Mouse (Mus musculus) adipocyte (in vitro differentiated cells): ENCODE data around the gene Angptl6.
A peak's percentile ranks its signal among the peaks of the same experiment; 100 is the strongest.

Experiments
- DNase-seq: peaks from one replicate; pipeline ENCODE4 v3.0.0-alpha.2; 2016; ENCODE audit warnings: low spot score

The Angptl6 gene

DNA sequence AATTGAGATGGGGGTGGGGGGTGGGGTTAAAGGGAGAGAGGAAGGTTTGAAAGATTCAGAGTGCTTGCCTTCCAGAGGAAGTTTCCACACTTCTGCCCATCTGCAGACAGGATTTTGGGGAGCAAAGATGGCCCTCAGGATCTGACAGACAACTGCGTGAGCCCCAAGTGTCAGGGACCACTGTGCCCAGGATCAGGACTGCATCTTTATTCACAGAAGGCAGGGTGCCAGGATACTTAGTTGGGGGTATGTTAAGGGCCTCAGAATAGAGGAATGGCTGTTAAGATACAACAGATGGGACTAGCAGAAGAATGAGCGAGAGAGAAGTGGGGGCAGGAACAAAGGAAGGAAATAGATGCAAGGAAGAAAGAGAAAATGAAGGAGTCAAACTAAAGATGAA lies 7.0 kb upstream of the Angptl6 start:
- DNase-seq, result no peak

- DNase-seq, result no peak
These were observed 839 bp downstream of the Angptl6 start for GRCm38 (mm10) chr9:20878710-20879065.

DNA sequence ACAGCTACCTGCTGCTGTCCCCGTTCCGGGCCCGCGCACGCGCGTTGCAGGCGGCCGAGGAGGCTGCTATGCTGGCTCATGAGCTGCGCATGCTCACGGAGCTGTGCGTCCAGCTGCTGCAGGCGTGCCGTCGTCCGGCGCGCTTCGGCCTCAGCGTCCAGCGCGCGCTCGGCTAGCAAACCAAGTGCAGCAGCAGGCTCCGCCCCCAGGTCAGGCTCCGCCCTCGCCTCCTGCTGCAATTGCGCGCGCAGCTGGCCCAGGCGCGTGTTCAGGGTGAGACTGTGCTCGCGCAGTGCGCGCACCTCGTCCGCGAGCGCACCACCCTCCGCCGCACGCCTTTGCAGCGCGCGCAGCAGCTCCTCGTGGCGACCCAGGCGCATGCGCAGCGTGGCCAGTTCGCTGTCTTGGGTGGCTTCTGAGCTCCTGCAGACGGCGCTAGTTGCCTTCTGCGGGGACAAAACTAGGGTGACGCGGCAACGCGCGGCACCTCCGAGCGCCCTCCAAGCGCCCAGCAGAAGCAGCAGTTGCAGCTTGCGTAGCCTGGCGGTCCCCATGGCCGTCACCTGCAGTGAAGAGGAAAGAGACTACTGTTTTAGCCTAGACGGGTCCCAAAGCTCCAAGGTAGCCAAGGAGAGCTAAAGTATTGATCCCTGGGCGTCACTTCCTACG lies 1.4 kb downstream of the Angptl6 start:
- DNase-seq, result peak; percentile 98

DNA sequence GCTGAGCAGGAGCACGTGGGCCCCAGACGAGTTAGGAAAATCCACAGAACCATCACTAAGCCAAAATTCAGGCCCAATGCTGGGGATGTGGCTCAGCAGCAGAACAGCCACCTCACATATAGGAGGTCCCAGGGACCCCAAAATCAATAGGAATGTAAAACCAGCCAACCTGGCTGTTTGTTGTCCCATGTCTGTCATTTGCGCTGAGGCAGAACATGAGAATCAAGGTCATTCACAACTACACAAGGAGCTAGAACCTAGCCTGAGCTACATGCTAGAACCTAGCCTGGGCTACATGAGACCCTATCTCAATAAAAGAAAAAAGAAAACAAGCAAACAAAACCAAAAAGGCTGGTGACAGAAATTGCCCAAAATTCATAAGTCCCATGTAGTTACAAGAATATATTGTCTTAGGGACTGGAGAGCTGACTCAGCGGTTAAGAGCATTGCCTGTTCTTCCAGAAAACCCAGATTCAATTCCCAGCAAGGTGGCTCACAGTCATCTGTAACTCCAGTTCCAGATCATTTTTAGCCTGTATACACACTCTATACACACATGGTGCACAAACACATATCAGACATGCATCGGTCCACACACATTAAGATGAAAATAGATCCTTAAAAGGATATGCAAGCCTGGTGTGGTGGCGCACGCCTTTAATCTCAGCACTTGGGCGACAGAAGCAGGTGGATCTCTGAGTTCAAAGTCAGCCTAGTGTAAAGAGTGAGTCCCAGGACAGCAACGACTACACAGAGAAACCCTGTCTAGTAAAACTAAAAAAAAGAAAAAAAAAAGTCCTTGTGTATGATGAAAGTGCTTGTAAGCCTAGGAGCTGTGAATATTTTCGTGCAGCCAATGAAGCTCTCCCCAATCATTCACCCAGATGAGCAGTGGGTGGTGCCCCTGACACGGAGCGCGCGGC lies 2.1 kb downstream of the Angptl6 start:
- DNase-seq, result no peak

DNA sequence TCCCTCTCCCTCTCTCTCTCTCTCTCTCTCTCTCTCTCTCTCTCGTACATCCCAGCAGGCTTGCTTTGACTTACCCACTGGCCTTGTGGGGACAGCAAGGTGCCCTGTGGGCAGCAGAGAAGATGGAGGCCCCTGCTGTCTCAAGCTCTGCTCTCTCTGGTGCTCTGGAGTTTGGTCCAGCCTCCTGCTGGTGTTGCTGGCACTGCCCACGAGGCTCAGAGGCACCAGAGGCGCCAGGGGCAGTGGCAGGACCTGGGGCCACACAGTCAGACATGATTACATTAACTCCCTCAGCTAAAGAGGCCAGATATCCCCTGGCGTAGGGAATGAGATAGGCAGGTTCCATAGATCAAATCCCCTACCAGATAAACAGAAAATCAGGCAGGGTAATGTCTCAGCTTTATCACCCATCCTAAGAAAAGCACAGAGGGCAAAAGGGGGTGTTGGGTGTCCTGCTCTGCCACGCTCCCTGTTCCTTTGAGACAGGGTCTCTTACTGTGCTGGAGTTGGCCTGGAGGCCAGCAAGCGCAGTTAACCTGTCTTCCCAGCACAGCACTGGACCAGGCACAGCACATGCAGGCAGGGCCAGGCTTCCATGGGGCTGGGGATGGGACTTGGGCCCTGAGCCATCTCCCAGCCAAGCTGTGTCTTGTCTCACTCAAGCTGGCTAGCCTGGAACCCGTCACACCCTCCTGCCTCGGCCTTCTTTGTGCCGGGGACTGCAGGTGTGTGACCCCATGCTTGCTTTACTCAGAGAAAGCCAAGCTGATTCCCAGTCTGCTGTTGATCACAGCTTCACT lies 3.0 kb downstream of the Angptl6 start:
- no peak for DNase-seq

- no peak for DNase-seq
These were observed 4.3 kb downstream of the Angptl6 start for GRCm38 (mm10) chr9:20875021-20875790.

DNA sequence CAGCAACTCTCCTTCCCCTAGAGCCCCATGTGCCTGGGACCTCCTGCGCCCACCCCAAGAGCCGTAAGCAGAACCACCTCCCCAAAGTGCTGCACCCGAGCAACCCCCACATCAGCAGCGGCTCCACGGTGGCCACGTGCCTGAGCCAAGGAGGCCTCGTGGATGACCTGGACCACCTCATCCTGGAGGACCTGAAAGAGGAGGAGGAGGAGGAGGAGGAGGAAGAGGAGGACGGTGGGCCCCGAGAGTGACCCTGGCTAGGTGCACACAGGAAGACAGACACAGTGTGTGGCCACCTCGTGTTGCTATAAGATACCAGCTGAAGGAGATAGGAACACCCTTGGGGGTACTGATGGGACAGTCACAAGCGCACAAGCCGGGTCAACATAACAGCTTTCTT lies 6.0 kb downstream of the Angptl6 start:
- no peak for DNase-seq

- DNase-seq, result no peak
These were observed 6.5 kb downstream of the Angptl6 start for GRCm38 (mm10) chr9:20872991-20873390.

GRCm38 (mm10) chr9:20870211-20871173 lies 9.0 kb downstream of the Angptl6 start:
- DNase-seq, result no peak

DNA sequence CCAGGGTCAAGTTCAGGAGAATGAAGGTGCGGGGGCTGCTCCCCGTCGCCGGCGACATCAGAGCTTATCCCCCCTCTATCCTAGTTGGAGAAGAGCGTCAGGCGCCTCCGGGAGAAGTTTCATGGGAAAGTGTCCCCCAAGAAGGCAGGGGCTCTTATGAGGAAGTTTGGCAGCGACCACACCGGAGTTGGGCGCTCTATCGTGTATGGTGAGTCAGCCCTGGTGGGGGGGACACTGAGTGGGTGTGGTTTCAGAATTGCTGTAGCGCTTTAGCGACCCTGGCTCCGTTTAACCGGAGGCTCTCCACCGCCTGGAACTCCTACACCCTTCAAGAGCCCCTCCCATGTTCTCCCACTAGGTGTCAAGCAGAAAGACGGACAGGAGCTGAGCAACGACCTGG lies 10.3 kb downstream of the Angptl6 start:
- DNase-seq, result no peak

DNA sequence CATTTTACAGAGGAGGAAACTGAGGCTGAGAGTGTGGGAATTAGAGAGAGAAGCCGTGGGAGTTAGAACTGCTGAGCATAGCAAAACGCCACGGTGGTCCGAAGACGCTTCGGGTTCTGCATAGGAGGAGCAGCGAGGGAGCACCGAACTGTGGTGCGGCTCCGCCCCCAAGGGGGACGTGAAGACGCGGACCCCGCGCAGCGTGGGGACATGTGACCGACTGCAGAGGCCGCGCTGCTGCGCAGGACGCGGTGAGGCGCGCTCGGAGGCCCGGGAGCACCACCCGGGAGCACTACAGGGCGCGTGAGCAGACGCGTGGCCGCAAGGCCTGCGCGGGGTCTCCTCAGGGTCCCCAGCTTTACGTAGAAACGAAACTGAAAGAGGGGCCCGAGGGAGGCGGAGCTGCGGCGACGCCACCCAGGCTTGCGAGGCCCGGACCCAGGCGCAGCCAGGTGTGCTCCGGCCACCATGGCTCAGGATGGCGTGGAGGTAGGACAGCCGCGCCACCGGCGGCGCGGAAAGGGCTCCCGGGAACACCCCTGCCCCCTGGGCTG lies 11.0 kb downstream of the Angptl6 start, which contains the start of gene A230050P20Rik:
Gene A230050P20Rik (plus strand): TSS at position 195 of the 554 bp plus-strand sequence.
- no peak for DNase-seq

DNA sequence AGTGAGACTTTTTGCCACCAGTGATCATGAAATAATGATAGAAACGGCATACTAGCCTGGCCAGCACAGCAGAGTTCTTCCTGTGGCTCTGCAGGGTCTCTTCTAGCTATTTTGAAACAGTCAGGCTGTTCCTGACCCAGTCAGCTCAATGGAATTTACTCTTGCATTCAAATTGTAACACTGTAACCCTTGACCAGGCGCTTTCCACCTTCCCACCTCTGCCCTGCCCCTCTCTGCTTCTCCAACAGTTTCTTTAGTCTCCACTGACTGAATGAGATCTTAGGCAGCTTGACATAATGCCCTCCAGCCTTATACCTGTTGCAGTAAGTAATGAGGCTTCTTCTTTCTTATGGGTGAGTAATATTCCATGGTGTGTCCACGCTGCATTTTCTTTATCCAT lies 12.6 kb downstream of the Angptl6 start:
- no peak for DNase-seq

DNA sequence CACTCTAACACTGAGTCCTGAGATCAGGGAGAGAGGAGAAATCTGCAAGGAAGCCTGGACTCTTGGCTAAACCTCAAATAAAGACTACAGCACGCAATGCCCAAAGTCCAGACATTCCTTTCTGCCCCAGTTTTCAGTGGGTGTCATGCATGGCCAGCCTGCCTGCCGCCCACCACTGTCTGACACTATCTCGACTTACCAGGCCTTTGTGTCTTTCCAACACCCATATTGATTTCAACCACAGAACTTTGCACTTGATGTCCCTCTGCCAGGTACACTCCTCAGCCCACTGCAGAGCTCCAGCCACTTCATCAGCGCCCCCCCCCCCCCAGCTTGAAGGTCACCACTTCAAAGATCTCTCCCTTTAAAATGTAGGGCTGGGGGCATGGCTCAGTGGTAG lies 17.3 kb downstream of the Angptl6 start:
- DNase-seq, result no peak

DNA sequence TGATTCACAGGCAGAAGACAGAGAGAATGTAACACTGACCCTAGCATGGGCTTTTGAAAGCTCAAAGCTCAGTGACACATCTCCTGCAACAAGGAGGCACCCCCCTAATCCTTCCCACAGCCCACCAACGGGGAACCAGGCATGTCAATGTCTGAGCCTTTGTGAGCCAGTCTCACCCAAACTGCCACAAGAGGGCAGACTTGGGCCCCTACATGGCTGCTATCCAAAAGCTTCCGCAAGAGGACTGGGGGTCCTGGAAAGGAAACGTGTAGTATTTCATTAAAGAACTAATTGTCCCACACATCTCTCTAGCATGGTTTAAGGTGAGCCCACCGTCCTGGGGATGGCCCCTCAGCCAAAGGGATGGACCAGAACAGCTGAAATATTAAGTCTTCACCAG lies 17.7 kb downstream of the Angptl6 start:
- DNase-seq, result no peak

- DNase-seq, result no peak
These were observed 19.6 kb downstream of the Angptl6 start for GRCm38 (mm10) chr9:20859926-20860325.

- peak; percentile 78 for DNase-seq
These were observed 22.4 kb downstream of the Angptl6 start for GRCm38 (mm10) chr9:20857131-20857530.

DNA sequence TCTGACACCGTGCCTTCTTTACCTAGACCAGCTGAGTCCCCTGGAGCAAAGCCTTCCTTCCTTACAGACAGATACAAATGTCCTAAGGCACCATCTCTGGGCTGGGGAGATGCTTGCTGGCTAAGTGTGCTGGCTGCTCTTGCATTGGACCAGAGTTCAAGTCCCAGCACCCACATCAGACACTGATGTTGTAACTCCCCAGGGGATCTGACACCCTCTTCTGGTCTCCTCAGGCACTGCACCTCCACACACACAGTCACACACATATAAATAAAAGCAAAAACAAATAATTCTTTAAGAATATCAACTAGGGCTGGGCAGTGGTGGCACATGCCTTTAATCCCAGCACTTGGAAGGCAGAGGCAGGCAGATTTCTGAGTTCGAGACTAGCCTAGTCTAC lies 29.3 kb downstream of the Angptl6 start:
- no peak for DNase-seq

DNA sequence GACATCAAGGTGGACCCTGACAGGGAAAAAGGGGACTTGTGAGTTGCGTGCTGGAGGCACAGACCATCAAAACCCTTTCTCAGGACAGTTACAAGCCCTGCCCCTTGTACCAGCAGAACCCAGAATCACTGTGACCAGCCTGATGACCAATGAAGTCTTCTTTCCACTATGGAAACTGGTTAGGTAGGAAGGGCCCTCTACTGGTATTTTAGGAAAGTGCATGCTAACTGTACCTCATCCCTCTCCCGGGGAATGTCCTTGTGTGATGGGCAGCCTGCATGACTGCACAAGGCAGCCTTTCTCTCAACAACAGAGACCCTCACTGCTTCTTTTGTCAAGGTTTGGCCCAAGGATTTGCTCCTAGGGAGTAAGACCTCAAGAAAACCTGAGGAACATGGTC lies 36.9 kb downstream of the Angptl6 start:
- peak; percentile 67 for DNase-seq

- no peak for DNase-seq
These were observed 37.3 kb downstream of the Angptl6 start for GRCm38 (mm10) chr9:20842211-20842610.

DNA sequence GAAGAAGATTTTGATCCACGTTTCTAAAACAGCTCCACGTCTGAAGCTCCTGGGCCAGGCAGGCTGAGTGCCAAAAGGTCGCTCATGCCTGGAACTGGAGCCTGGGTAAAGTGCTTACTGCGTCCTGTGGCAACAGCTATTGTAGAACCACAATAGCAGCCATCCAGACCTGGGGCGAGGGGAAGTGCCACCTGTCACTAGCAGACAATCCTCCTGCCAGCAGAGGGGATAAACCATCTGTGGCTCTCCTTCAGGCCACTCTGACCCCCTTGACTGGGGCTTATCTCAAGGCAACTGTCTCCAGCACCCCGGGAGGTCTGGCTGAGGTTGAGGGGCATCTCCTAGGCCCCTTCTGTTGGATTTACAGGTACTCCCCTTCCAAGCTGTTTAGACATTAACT lies 40.6 kb downstream of the Angptl6 start:
- no peak for DNase-seq
